Mouse (Mus musculus) midbrain, postnatal 0 days (tissue): ENCODE results near the gene Cbfb. TPM values are rescaled to one million over a fixed set of nuclear protein-coding genes. Genes with fewer than 3 reads are reported as not detected.

Experiments used
- ATAC-seq: fragments of 200-750 bp; cut with Nextera tagmentation; 2 replicates; pipeline ENCODE4 v1.8.0; 2017; ENCODE audit warnings: moderate number of reproducible peaks, mild to moderate bottlenecking, moderate TSS enrichment, moderate library complexity; ENCODE audit not compliant: low FRiP score
- DNase-seq: peaks from one replicate; pipeline ENCODE4 v3.0.0-alpha.2; 2015; ENCODE audit warnings: low spot score
- H3K27ac ChIP-seq: fragments of 300-500 bp; sonication (generic); 2 replicates; pipeline ENCODE4 v1.5.1; 2014; ENCODE audit warnings: low read depth, mild to moderate bottlenecking, low read length, mixed read lengths
- H3K27me3 ChIP-seq: fragments of 300-500 bp; sonication (generic); 2 replicates; pipeline ENCODE4 v1.6.1; 2014; ENCODE audit warnings: low read length, control low read depth, mixed read lengths; ENCODE audit not compliant: insufficient read depth
- H3K36me3 ChIP-seq: fragments of 300-500 bp; sonication (generic); 2 replicates; pipeline ENCODE4 v1.6.1; 2014; ENCODE audit warnings: low read length, control low read depth, mixed read lengths; ENCODE audit not compliant: insufficient read depth
- H3K4me1 ChIP-seq: fragments of 300-500 bp; sonication (generic); 2 replicates; pipeline ENCODE4 v1.6.1; 2014; ENCODE audit warnings: mild to moderate bottlenecking, control low read depth, antibody characterized with exemption, low read length, mixed read lengths; ENCODE audit not compliant: insufficient read depth
- H3K4me2 ChIP-seq: fragments of 300-500 bp; sonication (generic); 2 replicates; pipeline ENCODE4 v1.6.1; 2014; ENCODE audit warnings: low read depth, mild to moderate bottlenecking, low read length, mixed read lengths; ENCODE audit not compliant: poor library complexity, severe bottlenecking
- H3K4me3 ChIP-seq: fragments of 300-500 bp; sonication (generic); 2 replicates; pipeline ENCODE4 v1.5.1; 2014; ENCODE audit warnings: low read depth, mild to moderate bottlenecking, low read length, moderate library complexity
- H3K9ac ChIP-seq: fragments of 300-500 bp; sonication (generic); replicated peaks from 2 replicates; pipeline ENCODE4 v1.6.1; 2014; ENCODE audit warnings: mild to moderate bottlenecking, low read length, moderate library complexity, mixed read lengths; ENCODE audit not compliant: poor library complexity, severe bottlenecking
- H3K9me3 ChIP-seq: fragments of 300-500 bp; sonication (generic); 2 replicates; pipeline ENCODE4 v1.6.1; 2016; ENCODE audit warnings: low read length, control low read depth
- CTCF ChIP-seq: IDR thresholded peaks from 2 replicates; pipeline ENCODE4 v1.5.1; 2016; ENCODE audit warnings: antibody characterized with exemption, mild to moderate bottlenecking
- WGBS: fragments of 180-500 bp; shearing (Covaris S2); extraction: QIAGEN DNeasy Blood & Tissue Kit; methylation state at CpG from one replicate; pipeline ENCODE4 v1.1.7; 2014; 5-methylcytosine and 5-hydroxymethylcytosine counted together
- polyA plus RNA-seq: library from polyadenylated mRNA; unstranded; fragments of >200 nt; fragmentation: Nextera tagmentation; extraction: Ambion mirVana; gene quantifications from 2 replicates; pipeline ENCODE4 v1.2.1, GENCODE M21; 2015
- total RNA-seq: library from RNA; depleted of rRNA; stranded (reverse); fragments of >200 nt; gene quantifications from 2 replicates; pipeline ENCODE4 v1.2.3, GENCODE M21; 2014

The Cbfb gene
- total and polyA plus RNA-seq, 2 experiments from 2014 or later, result 17.5 to 43.9 TPM

GRCm38 (mm10) chr8:105164272-105164902 lies 6.1 kb upstream of the Cbfb start:
- Histone ChIP-seq H3K36me3 (no peaks in the 10 kb centered on the region), H3K27me3 (no peaks in the 10 kb centered on the region), H3K27ac (no peak overlapping the region), H3K4me3 (no peak overlapping the region), H3K4me1 (no peaks in the 10 kb centered on the region), H3K4me2 (no peak overlapping the region), H3K9me3 (no peaks in the 10 kb centered on the region), H3K9ac (no peak overlapping the region)
- TF ChIP-seq CTCF, result no peak
- no peak for DNase-seq
- ATAC-seq, result no peak
- WGBS, result 36% methylated on average over 6 of the region's 6 CpGs

GRCm38 (mm10) chr8:105165191-105165590 lies 5.3 kb upstream of the Cbfb start:
- Histone ChIP-seq H3K36me3 (no peaks in the 10 kb centered on the region), H3K9me3 (no peaks in the 10 kb centered on the region), H3K4me2 (no peak overlapping the region), H3K4me1 (no peaks in the 10 kb centered on the region), H3K9ac (no peak overlapping the region), H3K27ac (no peak overlapping the region), H3K27me3 (no peaks in the 10 kb centered on the region), H3K4me3 (no peak overlapping the region)
- ATAC-seq, result no peak
- 82% methylated on average over 2 of the region's 2 CpGs for WGBS
- no peak for TF ChIP-seq CTCF
- DNase-seq, result no peak

- H3K27ac ChIP-seq, result no peak overlapping the region
- WGBS, result 80% methylated on average over 2 of the region's 2 CpGs
Observed at GRCm38 (mm10) chr8:105167116-105167515, 3.4 kb upstream of the Cbfb start.

GRCm38 (mm10) chr8:105169582-105169981 lies 892 bp upstream of the Cbfb start:
- WGBS, result 54% methylated on average over 3 of the region's 3 CpGs
- Histone ChIP-seq H3K4me2 (peak overlapping the region; percentile 55), H3K9me3 (no peaks in the 10 kb centered on the region), H3K27me3 (no peaks in the 10 kb centered on the region), H3K36me3 (no peaks in the 10 kb centered on the region), H3K4me1 (0 out of 2 replicates have a peak, but pooled peaks cover 3% of the 10 kb centered on the region), H3K27ac (no peak overlapping the region), H3K9ac (no peak overlapping the region), H3K4me3 (no peak overlapping the region)
- TF ChIP-seq CTCF, result no peak
- no peak for ATAC-seq
- no peak for DNase-seq

More at GRCm38 (mm10) chr8:105167116-105167515, 3.4 kb upstream of the Cbfb start:
- Histone ChIP-seq H3K9ac (no peak overlapping the region), H3K4me1 (no peaks in the 10 kb centered on the region), H3K4me2 (no peak overlapping the region), H3K4me3 (no peak overlapping the region), H3K36me3 (no peaks in the 10 kb centered on the region), H3K9me3 (no peaks in the 10 kb centered on the region), H3K27me3 (no peaks in the 10 kb centered on the region)
- ATAC-seq (no peak), DNase-seq (no peak)
- no peak for TF ChIP-seq CTCF

GRCm38 (mm10) chr8:105170041-105170380 lies 463 bp upstream of the Cbfb start:
- 3% methylated on average over 5 of the region's 5 CpGs for WGBS
- no peaks in the 10 kb centered on the region for H3K27me3 ChIP-seq
- TF ChIP-seq CTCF, result no peak
- peak overlapping the region; percentile 55 for H3K4me2 ChIP-seq
- no peak for DNase-seq
- peak overlapping the region; percentile 78 for H3K4me3 ChIP-seq
- no peaks in the 10 kb centered on the region for H3K36me3 ChIP-seq
- H3K9me3 ChIP-seq, result no peaks in the 10 kb centered on the region
- H3K9ac ChIP-seq, result no peak overlapping the region
- H3K4me1 ChIP-seq, result 0 out of 2 replicates have a peak, but pooled peaks cover 3% of the 10 kb centered on the region
- H3K27ac ChIP-seq, result peak overlapping the region; percentile 83; the same call in 1 of the 2 replicates
- ATAC-seq, result no peak; the same call in 1 of the 2 replicates

GRCm38 (mm10) chr8:105171116-105172002 lies 885 bp downstream of the Cbfb start:
- no peaks in the 10 kb centered on the region for H3K36me3 ChIP-seq
- H3K9ac ChIP-seq, result peak overlapping the region; percentile 77
- peak overlapping the region; percentile 83 for H3K27ac ChIP-seq
- peak overlapping the region; percentile 78 for H3K4me3 ChIP-seq
- peak; percentile 52 for ATAC-seq
- under 1% methylated on average over 87 of the region's 92 CpGs for WGBS
- DNase-seq, result peak; percentile 55
- H3K4me2 ChIP-seq, result peak overlapping the region; percentile 55
- H3K4me1 ChIP-seq, result 0 out of 2 replicates have a peak, but pooled peaks cover 3% of the 10 kb centered on the region
- TF ChIP-seq CTCF, result no peak
- H3K27me3 ChIP-seq, result no peaks in the 10 kb centered on the region
- H3K9me3 ChIP-seq, result no peaks in the 10 kb centered on the region
